Mouse (Mus musculus): Measurements from ENCODE around the gene Swap70.

Swap70 gene

DNA sequence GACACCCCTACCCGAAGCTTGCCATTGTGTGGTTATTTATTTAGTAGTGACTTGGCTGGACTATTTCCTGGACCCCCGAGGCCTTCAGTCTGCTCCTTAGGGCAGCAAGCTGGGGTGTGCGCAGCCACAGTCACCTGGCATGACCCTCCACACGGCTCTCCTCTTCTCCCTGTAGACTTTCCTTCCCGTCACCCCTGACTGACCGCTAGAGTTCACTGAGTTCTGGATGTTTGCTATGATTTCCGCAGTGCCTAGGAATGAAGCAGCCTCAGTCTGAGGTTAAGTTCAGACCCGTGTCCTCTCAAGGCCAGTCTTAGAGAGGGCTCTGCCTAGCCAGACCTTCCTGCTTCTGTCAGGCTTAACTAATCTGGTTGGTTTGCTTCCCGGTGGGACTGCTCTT is 50.3 kb downstream of the Swap70 start:
- DNase-seq (ENCODE audit: low spot score in 2 of 2) = no peak

- DNase-seq (ENCODE audit: low spot score in 2 of 2) = no peak
These were observed 50.9 kb downstream of the Swap70 start for GRCm38 (mm10) chr7:110272434-110272833.

DNA sequence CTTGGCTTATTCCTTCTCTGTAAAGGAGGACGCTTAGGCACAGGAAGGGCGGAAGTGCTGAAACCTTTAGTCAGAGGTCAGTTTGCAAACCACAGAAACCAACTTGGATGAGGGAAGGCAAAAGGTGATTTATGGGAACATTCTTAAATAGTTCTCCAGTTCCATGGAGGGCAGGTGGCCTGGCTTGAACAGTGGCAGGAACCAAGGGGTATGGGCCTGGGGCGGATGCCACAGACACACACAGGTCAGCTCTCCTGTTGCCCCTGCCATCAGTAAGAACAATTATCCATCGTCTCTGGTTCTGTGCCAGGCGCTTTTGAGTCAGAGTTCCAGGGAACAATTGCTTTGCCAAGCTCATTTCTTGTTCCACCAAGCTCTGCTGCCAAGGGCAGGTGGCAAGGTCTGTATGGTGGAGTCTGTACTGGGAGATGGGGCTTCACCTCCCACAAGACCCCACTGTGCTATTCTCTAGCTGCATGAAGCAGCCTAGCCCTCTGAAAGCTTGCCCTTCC is 56.3 kb downstream of the Swap70 start:
- DNase-seq (ENCODE audit: low spot score in 2 of 2) = no peak

GRCm38 (mm10) chr7:110279183-110279582 is 57.7 kb downstream of the Swap70 start:
- DNase-seq (ENCODE audit: low spot score in 2 of 2) = no peak

DNA sequence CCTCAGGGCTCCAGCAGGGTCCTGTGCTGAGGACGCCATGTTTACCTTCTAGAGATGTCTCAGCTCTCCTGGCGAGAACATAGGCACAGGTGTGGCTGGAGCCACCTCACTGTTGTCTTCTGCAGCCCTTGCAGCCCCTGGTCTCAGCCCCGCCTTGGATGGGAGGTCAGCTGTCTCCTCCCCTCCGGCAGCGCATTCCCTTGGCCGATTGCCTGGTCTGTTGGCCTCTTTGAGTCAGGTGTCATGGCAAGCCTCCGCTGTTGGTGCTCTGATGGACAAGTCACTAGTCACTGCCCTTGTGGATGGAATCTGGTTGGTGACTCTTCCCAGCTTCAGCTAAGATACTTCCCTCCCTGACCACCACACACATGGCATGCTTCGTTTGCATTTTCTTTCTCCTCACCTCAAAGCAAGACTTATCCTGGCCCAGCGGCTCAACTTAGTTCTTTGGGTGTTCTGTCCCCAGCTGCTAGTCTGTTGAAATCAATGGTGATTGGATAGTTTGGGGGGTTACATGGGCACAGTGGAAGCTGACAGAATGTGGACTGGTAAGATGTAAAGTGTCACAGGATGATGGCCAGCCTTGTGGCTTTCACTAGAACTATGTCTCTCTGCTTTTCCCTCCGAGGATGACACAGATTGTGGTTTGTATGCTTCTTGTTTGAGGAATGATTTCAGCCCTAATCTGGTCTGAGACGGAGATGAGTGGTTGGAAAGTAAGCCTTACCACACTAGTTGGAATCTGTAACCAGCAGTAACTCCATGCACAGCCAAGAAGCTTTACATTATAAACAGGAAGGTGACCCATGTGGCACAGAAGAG is 60.1 kb downstream of the Swap70 start:
- no peak for DNase-seq (ENCODE audit: low spot score in 2 of 2)

DNA sequence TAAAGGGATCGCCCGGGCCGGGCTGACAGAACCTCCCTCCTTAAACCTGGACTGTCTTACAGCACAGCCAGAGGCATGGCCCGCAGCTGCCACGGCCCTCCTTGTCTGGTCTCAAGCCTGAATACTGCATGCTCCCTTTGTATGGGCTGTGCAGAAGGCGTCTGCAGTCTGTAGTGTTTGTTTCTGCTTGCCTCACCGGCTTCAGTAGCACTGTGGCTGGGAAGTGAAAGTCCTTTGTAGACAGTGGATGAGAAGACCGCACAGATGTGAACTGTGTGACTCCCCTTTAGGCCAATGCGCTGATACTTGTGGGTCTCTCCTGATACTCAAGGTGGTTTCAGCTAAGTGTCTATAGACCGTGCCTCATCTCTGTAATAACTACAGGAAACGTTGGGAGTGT is 61.3 kb downstream of the Swap70 start:
- DNase-seq (ENCODE audit: low spot score in 2 of 2) = no peak

GRCm38 (mm10) chr7:110283484-110284275 is 62.2 kb downstream of the Swap70 start:
- no peak for DNase-seq (ENCODE audit: low spot score in 2 of 2)

GRCm38 (mm10) chr7:110285076-110285848 is 63.8 kb downstream of the Swap70 start:
- no peak for DNase-seq (ENCODE audit: low spot score in 2 of 2)

DNA sequence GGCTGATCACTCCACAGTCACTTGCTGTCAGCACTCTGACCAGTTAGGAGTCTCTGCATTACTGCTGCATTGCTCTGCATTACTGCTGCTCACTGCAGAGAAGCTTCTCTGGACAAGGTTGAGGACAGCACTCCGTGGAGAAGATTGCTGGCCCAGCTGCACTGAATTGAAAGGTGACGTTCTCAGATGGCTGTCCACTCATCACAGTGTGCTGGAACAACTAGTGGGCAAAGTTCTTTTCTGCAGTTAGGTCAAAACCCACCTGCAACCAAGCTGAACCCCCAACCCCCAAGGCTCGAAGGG is 64.3 kb downstream of the Swap70 start:
- DNase-seq (ENCODE audit: low spot score in 2 of 2) = no peak

DNA sequence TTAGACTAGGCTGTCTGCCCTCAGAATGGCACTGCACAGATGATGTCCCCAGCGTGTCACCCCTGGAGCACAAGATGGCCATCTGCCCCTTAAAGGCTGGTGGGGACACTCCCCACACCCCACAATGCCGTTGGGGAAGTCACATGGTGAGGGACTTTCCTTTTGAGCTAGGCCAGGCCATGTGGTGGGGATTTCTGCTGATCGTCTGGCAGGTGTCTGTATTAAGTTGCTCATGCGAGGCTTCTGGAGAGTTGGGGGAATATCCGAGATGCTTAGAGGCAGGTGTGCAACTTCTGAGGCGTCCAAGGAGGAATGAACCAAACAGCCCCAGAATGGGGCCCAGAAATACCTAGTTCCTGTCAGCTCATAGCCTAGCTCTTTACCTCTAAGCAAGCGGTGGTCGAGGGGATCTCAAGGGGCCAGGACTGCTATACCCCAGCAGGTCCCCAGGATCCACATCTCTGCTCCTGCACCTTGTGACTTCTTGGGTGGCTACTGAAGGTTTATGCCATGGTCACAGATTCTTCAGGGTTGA is 64.8 kb downstream of the Swap70 start:
- DNase-seq (ENCODE audit: low spot score in 2 of 2) = no peak

DNA sequence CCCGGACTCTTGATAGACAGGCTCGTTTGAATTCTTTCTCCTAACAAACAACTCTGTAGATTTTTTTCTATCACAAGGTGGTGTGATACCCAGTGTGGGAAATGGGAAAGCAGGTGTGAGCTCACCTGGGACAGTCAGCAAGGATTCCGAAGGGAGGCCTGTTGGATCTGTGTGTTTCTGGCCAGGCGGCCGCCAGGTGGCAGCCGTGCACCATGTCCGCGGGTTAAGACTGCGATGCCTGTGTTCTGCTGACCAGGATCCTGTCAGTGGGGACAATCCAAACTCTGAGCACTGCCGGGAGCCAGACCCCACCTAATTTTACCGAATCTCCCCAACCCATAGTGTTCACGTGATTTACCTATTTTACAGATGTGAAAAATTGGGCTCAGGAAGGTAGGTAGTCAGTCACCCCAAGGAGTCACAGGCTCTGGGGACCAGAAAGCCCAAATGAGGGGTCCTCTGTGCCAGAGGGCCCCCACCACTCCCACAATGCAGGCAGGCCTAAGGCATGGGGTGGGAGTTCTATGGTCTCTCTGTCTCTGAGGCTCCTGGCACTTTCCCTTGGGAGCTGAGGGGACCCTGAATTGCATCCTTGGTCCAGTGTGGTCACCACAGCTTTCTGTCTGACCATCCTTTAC is 65.4 kb downstream of the Swap70 start:
- DNase-seq (ENCODE audit: low spot score in 2 of 2) = peak; percentile 72 to 83

- DNase-seq (ENCODE audit: low spot score in 2 of 2) = peak in 1 of 2 experiments; percentile 26
These were observed 66.1 kb downstream of the Swap70 start for GRCm38 (mm10) chr7:110287476-110288071.

DNA sequence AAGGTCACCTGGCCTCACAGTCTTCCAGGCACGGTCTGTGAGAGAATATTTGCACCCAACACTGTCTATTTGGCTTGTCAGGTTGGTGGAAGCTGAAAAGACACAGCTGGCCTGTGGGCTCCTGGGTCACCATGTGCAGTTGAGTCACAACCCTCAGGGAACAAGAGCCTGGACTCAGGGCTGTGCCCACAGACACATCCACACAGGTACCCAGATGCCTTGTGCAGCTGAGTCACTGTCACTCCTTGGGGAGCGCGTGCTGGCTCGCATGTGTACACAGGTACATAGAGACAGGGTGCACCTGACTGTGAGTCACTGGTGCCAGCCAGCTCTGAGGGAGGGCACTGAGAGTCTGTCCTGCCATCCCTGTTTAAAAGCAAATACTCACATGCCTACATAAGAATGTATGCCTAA is 66.7 kb downstream of the Swap70 start:
- DNase-seq (ENCODE audit: low spot score in 2 of 2) = peak; percentile 67 to 84

DNA sequence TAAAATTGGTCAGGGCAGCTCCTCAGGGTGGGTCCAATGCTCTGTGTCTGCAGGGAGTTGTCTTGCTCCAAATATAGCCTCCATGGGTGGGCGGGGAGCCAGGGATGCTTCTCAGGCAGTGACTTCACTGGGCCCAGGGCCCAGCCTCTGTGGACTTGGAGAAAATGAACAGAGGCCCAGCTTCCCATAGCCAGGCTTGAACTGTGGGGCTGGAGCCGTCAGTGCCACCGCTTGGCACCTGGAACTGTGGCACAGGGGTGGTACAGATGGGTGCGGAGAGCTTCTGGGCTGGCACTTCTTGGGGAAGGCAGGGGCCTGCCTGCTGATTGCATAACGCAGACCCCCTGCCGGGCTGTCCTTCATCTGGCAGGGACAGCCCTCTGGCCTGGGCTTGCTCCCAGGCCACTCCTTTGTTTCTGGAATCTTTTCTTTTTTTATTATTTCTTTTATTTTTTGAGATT is 67.2 kb downstream of the Swap70 start:
- peak; percentile 54 to 79 for DNase-seq (ENCODE audit: low spot score in 2 of 2)

DNA sequence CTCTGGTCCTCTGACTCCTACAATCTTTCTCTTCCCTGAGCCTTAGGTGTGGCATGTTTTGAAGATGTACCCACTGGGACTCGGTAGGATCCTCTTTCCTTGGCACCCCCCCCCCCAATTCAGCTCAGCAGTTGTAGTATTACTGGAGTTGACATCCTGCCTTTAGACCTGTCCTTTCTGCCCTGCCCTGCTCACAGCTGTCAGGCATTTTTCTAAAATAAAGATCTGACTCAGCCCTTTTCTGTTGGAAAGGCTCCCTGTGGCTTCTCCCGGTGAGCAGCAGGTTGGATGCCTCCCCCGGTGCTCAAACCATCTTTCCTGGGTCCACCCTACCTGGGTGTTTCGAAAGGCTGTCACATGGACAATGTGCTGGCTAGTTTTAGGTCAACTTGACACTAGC is 68.1 kb downstream of the Swap70 start:
- no peak for DNase-seq (ENCODE audit: low spot score in 2 of 2)

DNA sequence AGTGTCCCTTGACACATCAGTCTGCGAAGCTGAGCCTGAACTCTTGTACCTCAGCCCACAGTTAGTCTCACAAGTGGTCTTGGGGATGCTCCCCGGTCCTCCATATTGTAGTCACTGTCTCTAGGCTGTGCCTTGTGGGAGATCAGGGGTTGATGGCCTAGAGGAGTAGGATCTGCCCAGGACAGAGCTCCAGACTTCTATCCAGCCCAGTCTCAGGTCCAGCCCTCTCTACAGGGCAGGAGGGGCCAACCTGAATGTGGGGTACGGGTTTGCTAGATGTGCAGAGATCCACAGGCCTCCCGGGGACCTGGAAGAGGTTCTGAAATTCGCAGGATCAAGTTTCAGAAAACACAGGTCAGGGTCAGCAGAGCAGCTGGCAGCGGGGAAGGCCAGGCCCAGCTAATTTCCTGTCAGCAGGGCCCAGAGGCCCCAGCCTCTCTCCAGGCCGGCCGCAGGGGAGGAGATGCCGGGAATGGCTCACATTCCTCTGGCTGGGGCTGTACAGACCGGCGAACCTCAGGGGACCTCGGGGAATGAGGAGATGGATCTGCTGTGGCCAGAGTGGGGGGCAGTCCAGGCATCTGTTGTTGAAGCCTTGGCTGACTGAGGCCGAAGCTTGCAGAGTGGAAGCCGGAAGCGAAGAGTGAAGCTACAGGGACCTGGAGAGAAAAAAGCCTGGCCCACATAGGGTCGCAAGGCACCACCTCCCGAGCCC is 75.5 kb downstream of the Swap70 start:
- peak in 1 of 2 experiments; percentile 31 for DNase-seq (ENCODE audit: low spot score in 2 of 2)

GRCm38 (mm10) chr7:110297611-110298010 is 76.1 kb downstream of the Swap70 start:
- no peak for DNase-seq (ENCODE audit: low spot score in 2 of 2)

GRCm38 (mm10) chr7:110298090-110298489 is 76.6 kb downstream of the Swap70 start:
- peak; percentile 31 to 56 for DNase-seq (ENCODE audit: low spot score in 2 of 2)

DNA sequence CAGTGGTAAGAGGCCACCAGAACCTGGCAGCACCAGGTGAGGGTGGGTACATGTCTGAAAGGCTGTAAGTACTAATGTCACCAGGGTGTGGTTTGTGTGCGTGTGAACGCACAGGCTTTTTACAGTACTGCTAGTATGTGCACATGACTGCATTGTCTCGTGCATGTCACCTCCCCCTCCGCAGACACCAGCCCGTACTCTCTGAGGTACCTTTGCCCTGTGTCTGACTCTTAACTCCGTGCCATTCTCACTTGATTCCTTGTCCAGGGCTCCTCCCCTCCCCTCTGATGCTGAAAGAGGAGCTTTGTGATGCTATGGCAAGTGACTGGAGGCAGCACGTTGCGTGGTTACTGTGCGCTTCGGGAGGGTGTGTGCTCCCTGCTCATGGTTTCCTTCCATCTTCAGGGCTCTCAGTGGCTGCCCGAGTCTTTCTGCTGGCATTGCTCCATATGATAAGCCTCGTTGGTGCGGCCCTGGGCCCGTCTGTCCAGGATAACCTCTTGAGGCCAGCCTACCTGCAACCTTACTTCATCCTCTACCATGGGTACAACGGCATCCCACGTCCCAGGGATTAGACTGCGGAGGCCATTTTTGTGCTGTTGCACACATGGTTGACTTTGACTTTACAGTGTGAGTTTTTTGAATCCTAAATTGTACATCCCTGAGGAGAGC is 77.4 kb downstream of the Swap70 start:
- DNase-seq (ENCODE audit: low spot score in 2 of 2) = no peak

DNA sequence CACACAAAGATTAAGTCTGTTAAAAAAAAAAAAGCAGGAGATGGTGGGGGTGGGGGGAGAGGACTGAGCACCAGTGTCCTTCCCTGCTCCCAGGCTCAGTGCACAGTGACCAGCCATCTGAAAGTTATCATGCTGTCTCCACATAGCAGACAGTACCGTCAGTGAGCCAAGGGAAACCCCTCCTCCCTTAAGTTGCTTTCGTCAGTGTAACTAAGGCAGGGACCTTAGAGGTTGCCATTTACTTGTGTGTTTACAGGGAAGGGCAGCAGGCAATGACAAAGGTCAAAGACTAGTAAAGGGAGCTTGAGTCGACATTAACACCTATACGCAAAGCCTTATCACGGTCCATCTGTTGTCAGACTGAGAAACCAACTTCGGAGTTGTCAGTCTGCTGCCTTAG is 81.4 kb downstream of the Swap70 start:
- DNase-seq (ENCODE audit: low spot score in 2 of 2) = no peak

Data from urinary bladder, adult 18-20 months (tissue).